Mouse (Mus musculus) left cerebral cortex, postnatal 14 days (tissue): ENCODE data around the gene Fam83g. TPM values are rescaled to one million over a fixed set of nuclear protein-coding genes. Genes with fewer than 3 reads are reported as not detected.
"Not testable (repeated sequence)": the region's sequence is repeated elsewhere in the genome, so short reads cannot be mapped to it uniquely, and the experiment has no call there.

ENCODE experiments used
- DNase-seq, 2 experiments: peaks; one replicate each; pipeline ENCODE4 v3.0.0; 2021 to 2022; ENCODE audit warnings: low spot score in 2 of 2, mixed read lengths in 1 of 2
- intact Hi-C: fragments of 180-260 bp; cut with DNase I; formaldehyde crosslinking; loops from one replicate; pipeline ENCODE4 v1.15.1; 2025
- long read RNA-seq, 2 experiments: library from polyadenylated mRNA; stranded (forward); transcript quantifications; one replicate each; pipeline ENCODE4 v2.0.0; 2021
- total RNA-seq, 2 experiments: library from RNA; stranded (reverse); gene quantifications; 2 replicates each; pipeline ENCODE4 v1.2.3; 2021

The Fam83g gene
- under 1 TPM in 1 of 2 experiments, not detected in 1; 0.09 TPM for total RNA-seq
- long read RNA-seq, experiment 1, partial matches to known transcripts, result 0 of 1 reads
- long read RNA-seq, experiment 1, other reads (novel, unspliced or antisense), result 1 of 1 reads
- long read RNA-seq, experiment 2, result 0 reads

GRCm38 (mm10) chr11:61683907-61684731, at the start of gene Fam83g:
Fam83g (plus strand) TSS chr11:61684091.
- intact Hi-C loops, result no loop called here
- DNase-seq, result no peak

GRCm38 (mm10) chr11:61636309-61636708, 47.6 kb upstream of the Fam83g start:
- intact Hi-C loops, DNase-seq: not testable (repeated sequence)

- DNase-seq, result no peak
- intact Hi-C loops, result no loop called here
Observed at GRCm38 (mm10) chr11:61637413-61637812, 46.5 kb upstream of the Fam83g start.

- intact Hi-C loops, result no loop called here
- no peak for DNase-seq
Observed at GRCm38 (mm10) chr11:61637856-61638255, 46.0 kb upstream of the Fam83g start.

GRCm38 (mm10) chr11:61638764-61639536, 44.9 kb upstream of the Fam83g start:
- intact Hi-C loops, result no loop called here
- no peak for DNase-seq

- DNase-seq, result no peak
- intact Hi-C loops, result no loop called here
Observed at GRCm38 (mm10) chr11:61639601-61640177, 44.2 kb upstream of the Fam83g start.

GRCm38 (mm10) chr11:61640585-61640984, 43.3 kb upstream of the Fam83g start:
- DNase-seq, intact Hi-C loops: not testable (repeated sequence)

- DNase-seq, result no peak
- intact Hi-C loops, result no loop called here
Observed at GRCm38 (mm10) chr11:61642106-61642505, 41.8 kb upstream of the Fam83g start.

GRCm38 (mm10) chr11:61643184-61643961, 40.5 kb upstream of the Fam83g start:
- intact Hi-C loops, result no loop called here
- DNase-seq, result no peak

- peak; percentile 64 to 77 for DNase-seq
- intact Hi-C loops, result no loop called here
Observed at GRCm38 (mm10) chr11:61644576-61645326, 39.1 kb upstream of the Fam83g start.

GRCm38 (mm10) chr11:61645357-61645857, 38.5 kb upstream of the Fam83g start:
- intact Hi-C loops, result no loop called here
- DNase-seq, result no peak

- intact Hi-C loops, result no loop called here
- no peak for DNase-seq
Observed at GRCm38 (mm10) chr11:61646499-61647039, 37.3 kb upstream of the Fam83g start.

- intact Hi-C loops, result no loop called here
Observed at GRCm38 (mm10) chr11:61647110-61647910, 36.6 kb upstream of the Fam83g start.

GRCm38 (mm10) chr11:61647956-61648748, 35.7 kb upstream of the Fam83g start:
- intact Hi-C loops, result no loop called here
- DNase-seq, result peak in 1 of 2 experiments; percentile 16

More at GRCm38 (mm10) chr11:61647110-61647910, 36.6 kb upstream of the Fam83g start:
- DNase-seq, result no peak

- intact Hi-C loops, result no loop called here
- peak; percentile 61 to 63 for DNase-seq
Observed at GRCm38 (mm10) chr11:61648749-61649115, 35.2 kb upstream of the Fam83g start.

- no peak for DNase-seq
- intact Hi-C loops, result no loop called here
Observed at GRCm38 (mm10) chr11:61649163-61649580, 34.7 kb upstream of the Fam83g start.
